Mouse (Mus musculus): ENCODE results near the gene Itpr2. TPM values are rescaled to one million over a fixed set of nuclear protein-coding genes. Genes with fewer than 3 reads are reported as not detected.
A peak's percentile ranks its signal among the peaks of the same experiment; 100 is the strongest.

Gene Itpr2
- total RNA-seq, 1 experiment from 2014 or later = 123 TPM

DNA sequence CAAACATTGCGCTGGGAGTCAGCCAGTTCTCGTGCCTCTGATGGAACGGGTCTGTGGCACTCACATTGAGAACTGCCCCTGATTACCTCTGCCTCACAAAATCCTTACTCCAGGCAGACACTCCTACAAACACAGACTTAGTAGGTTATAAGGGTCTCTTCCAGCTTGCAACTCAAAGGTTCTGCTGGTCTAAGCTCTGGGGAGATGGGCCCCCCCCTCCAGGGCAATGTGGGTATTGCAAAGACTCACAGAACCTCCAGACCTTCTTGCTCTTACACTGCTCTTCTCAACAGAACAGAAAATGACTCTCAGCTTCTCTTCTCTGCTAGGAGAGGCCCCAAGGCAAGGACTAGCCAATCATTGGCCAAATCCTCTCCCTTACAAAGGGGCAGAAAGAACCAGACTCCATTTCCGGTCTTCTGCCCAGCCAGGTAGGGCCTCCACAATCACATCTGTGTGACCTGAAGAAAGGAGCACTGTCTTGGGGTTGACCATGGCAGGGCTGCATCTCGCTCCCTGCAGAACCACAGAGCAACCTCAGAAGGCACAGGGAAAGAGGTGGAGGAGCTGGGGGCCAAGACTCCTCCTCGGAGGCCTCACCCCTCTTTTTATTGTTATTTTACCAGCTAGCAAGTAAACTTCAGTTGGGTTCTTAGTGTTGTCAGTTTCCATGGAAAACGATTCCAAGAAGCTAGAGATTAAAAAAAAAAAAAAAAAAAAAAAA lies 244.9 kb downstream of the Itpr2 start:
- peak; percentile 48; the same call in 1 of the 2 replicates for ATAC-seq (ENCODE audit: extremely low read depth, insufficient number of reproducible peaks, low FRiP score, poor library complexity, severe bottlenecking)

DNA sequence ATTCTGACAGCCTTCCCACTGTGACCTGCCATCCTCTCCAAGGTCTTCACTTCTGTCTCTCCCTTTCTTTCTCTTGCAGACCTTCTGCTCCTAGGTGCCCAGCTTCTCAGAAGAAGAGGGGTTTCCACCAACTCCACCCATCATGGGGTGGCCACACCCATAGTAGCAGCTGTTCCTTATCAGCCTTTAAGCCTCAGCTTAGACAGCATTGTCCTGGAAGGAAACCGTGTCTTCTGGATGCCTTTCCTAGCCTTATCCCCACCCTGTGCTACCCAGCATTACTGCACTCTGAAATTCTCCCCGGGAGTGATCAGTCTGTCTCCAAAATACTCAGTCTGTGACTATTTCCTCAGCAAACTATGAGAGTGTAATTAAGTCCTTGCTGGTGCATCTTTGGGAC lies 245.6 kb downstream of the Itpr2 start:
- ATAC-seq (ENCODE audit: extremely low read depth, insufficient number of reproducible peaks, low FRiP score, poor library complexity, severe bottlenecking) = no peak

DNA sequence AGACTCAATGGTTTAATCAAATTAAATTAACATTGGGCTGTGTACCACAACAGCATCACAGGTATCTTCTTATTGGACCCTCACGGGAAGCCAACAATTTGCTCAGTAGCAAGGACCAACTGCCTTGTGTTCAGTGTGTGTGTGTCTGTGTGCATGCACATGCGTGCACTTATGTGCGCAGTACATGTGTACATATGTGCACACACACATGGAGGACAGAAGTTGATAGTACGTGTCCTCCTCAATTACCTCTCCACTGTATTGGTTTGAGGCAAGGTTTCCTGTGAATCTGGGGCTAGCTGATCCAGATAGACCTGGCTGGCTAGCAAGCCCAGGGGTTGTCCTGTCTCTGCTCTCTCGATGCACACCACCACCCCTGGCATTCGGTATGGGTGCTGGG lies 246.4 kb downstream of the Itpr2 start:
- ATAC-seq (ENCODE audit: extremely low read depth, insufficient number of reproducible peaks, low FRiP score, poor library complexity, severe bottlenecking) = no peak

DNA sequence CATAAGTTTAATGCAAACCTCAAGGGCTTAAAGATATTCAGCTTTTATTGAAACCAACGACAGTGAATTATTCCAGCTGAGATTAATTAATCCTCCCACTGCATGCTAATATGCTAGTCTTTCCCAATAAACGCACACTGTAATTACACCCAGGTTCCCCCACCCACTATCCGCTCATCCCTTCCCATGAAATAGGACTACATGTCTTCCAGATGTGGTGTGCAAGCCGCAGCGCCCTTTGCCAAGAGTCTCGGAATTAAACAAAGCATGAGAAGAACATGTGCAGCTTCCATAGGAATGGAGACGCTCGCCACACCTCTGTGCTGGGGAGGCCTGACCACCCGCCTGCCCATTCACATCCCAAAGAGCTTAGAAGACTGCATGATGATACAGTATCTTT lies 247.1 kb downstream of the Itpr2 start:
- no peak for ATAC-seq (ENCODE audit: extremely low read depth, insufficient number of reproducible peaks, low FRiP score, poor library complexity, severe bottlenecking)

DNA sequence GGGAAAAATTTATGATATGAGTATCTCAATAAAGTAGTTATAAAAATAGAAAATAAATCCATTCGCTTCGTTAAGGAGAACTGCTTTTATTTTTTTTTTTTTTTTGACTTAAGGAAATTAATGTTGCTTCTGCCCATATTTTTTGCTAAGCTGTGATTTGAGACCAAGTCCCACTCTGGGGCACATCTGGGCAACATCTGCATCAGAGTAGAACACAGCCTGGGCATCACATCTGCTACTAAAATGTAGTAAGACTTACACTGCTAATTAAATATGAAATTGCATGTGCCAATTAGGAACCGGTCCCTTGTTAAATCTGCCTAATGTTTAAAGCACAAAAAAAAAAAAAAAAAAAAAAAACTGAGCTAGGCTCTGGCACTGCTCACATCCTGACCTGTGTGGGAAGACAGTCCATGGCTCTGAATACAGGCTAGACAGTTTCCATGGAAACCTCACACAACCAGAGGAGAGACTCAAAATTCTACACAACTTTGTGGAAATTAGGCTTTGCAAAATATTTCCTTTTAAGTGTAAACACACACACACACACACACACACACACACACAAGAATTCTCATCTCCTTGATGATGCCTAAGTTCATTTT lies 247.7 kb downstream of the Itpr2 start:
- no peak for ATAC-seq (ENCODE audit: extremely low read depth, insufficient number of reproducible peaks, low FRiP score, poor library complexity, severe bottlenecking)

DNA sequence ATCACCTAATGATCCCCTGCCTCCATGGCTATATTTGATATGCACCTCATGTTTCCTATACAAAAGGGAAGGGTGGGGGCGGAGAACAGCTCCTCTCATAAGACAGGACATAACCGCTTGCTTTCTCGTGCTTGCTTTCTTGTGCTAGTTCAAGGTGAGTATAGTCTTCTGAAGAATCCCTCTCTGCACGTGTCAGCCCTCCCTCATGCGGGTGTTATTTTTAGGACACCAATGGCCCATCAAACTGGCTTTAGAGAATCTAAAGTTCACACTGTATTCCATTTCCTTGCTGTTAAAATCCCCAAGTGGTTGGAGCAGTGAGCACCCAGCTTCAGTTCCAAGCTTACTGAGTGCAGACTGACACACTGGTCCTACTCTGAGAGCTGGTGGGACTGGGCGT lies 252.9 kb downstream of the Itpr2 start:
- no peak for ATAC-seq (ENCODE audit: extremely low read depth, insufficient number of reproducible peaks, low FRiP score, poor library complexity, severe bottlenecking)

DNA sequence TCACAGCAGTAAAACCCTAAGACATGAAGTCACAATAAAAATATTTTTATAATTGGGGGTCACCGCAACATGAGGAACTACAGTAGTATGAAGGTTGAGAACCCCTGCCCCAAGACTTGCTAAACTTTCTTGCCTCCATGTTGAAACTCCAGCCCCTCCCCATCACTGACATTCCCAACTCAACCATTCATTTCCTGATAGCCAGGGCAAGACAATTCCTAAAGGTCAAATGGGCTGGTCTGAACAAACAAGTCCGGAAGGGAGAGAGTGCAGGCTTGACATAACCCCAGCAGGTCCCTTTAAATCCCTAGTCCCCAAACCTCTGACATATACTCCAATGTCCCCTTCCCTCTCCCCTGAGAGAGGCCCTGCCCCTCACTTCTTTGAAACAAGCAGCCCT lies 253.7 kb downstream of the Itpr2 start:
- no peak for ATAC-seq (ENCODE audit: extremely low read depth, insufficient number of reproducible peaks, low FRiP score, poor library complexity, severe bottlenecking)

DNA sequence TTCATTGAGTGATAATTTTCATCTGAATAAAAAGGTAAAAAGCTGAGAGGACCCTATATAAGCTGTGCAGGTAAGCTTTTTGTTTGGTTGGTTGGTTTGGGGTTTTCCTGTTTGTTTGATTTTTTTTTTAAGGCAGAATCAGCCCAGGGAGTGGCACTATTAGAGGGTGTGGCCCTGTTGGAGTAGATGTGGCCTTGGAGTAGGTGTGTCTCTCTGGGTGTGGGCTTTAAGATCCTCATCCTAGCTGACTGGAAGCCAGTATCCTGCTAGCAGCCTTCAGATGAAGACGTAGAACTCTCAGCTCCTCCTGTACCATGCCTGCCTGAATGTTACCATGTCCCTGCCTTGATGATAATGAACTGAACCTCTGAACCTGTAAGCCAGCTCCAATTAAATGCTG lies 254.1 kb downstream of the Itpr2 start:
- no peak for ATAC-seq (ENCODE audit: extremely low read depth, insufficient number of reproducible peaks, low FRiP score, poor library complexity, severe bottlenecking)

DNA sequence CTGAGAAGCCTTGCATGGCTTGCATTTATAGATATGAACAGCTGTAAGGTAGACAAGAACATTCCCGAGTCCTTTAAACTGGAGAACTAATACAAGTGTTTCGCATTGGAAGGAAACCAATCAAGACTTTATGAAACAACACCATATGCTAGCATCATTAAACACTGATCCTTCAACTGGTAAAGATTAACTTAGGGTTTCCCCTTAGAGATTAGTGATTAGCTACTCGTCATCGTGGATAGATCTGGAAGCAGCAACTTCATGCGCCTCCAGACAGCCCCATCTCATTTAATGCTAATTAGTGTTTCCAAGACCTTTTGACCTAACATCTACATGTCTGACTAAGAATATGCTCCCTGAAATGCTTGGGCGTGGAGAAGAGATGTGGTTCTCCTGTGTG lies 255.7 kb downstream of the Itpr2 start:
- no peak for ATAC-seq (ENCODE audit: extremely low read depth, insufficient number of reproducible peaks, low FRiP score, poor library complexity, severe bottlenecking)

DNA sequence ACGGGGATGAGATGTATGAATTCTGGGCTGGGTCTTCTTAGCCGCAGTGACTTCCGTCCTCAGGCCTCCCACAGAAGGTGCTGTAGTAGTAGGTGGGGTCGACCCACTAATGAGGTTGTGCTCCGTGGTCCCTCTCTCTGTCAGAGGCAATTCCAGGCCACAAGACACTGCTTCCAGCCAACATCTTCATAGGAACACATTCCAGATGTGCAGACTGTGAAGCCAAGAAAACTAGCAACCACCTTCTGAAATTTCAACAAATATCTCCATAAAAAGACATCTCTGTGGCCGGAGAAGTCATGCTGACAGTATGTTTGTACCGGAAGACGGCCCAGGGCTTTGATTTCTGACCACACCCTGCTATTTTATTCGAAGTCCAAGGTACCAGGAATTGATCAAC lies 256.1 kb downstream of the Itpr2 start:
- no peak for ATAC-seq (ENCODE audit: extremely low read depth, insufficient number of reproducible peaks, low FRiP score, poor library complexity, severe bottlenecking)

DNA sequence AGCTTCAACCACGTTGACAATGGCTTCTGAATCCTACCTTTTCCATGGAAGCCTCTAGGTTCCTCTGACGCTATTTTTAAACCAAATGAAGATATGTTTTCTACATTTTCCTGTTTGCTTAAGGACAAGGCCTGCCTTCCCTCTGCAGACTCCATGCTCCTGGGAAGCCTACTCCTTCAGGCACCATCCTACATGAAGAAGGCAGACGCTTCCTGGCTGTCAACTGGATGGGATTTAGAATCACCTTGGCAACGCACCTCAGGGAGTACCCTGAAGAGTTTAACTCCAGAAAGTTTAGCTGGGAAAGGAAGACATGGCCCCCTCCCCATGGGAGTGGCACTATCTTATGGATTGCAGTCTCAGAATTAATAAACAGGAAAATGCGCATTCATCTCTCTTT lies 259.0 kb downstream of the Itpr2 start:
- ATAC-seq (ENCODE audit: extremely low read depth, insufficient number of reproducible peaks, low FRiP score, poor library complexity, severe bottlenecking) = no peak

DNA sequence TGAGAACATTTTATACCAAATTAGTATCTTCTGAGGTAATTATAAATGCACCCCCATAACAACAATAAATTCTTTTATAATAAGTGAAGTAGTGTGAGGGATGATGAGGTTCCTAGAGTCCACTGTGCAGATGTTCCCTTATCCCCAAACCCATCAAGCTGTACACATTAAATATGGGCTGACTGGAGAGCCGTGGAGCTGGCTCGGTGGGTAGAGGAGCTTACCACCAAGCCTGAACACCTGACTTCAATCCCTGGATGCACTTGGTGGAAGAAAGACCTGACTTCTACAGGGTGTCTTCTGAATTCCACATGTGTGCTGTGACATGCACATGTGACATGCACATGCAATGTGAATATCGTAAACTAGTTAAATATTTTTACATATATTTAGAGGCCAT lies 260.7 kb downstream of the Itpr2 start:
- no peak for ATAC-seq (ENCODE audit: extremely low read depth, insufficient number of reproducible peaks, low FRiP score, poor library complexity, severe bottlenecking)

DNA sequence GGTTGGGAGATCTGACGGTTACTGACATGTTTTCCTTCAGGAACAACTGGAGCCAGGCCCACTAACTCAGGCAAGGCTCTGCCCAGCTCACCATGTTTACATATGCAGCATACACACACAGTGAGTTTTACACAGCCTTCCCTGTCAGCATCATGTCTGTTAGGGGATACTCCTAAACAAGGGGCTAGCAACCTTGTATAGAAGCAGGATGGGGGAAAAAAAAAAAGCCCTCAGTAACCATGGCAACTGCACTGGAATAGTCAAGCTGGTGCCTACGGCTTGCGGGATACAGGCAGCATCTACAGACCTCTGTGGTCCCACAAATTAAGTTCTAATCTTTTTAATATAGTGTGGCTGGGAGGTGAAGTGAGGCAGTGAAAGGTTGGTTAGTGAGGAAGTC lies 266.9 kb downstream of the Itpr2 start:
- no peak for ATAC-seq (ENCODE audit: extremely low read depth, insufficient number of reproducible peaks, low FRiP score, poor library complexity, severe bottlenecking)

DNA sequence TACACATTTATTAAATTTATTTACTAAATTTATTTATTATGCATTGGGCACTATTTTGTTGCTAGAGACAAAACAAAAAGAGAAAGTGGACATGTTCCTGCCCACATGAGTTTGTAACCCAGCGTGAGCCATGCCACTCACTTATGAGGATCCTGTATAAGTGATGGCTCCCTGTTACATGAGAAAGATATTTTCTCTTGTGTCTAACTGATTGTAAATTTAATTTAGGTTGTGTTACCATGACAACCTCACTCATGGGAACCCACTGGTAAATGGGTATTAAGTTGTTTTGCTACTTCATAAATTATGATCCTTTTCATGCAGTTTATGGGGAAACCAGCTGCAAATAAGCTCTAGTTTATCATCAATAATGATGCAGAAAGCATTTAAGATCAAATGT lies 267.6 kb downstream of the Itpr2 start:
- ATAC-seq (ENCODE audit: extremely low read depth, insufficient number of reproducible peaks, low FRiP score, poor library complexity, severe bottlenecking) = no peak

DNA sequence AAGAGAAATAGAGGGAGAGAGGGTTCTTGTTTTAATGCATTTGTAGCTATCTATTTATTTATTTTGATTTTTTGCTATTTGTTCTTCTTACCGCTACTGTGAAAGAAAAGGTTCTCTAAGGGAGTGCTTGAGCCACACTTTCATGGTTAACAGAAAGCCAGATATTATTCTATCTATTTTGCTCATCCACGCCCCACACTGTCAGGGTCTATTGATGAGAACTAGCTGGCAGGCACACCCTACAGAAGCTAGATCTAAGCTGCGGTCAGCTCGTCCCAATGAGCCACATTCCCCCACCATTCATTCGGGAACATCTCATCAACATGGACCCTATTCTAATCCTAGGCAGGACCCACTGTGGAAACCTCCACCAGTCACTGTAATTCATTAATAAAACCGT lies 271.1 kb downstream of the Itpr2 start:
- ATAC-seq (ENCODE audit: extremely low read depth, insufficient number of reproducible peaks, low FRiP score, poor library complexity, severe bottlenecking) = no peak

DNA sequence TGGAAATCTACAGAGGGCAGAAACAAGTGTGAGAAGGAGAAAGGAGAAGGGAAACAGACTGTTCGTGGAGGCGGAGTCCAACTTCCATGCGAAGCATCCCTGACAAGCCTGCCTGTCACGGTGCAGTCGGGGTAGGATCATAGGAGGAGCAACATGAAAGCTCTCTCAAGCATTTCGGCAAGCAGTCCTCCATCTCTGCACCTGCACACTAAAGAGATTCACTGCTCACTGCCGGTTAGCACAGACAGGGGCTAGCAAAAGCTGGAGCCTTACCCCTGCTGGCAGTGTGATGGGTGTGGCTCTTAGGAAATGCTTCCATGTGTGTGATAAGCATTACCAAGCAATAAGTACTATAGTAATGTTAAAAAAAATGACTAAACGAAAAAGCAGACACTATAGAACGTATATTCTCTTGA lies 271.6 kb downstream of the Itpr2 start:
- ATAC-seq (ENCODE audit: extremely low read depth, insufficient number of reproducible peaks, low FRiP score, poor library complexity, severe bottlenecking) = no peak

DNA sequence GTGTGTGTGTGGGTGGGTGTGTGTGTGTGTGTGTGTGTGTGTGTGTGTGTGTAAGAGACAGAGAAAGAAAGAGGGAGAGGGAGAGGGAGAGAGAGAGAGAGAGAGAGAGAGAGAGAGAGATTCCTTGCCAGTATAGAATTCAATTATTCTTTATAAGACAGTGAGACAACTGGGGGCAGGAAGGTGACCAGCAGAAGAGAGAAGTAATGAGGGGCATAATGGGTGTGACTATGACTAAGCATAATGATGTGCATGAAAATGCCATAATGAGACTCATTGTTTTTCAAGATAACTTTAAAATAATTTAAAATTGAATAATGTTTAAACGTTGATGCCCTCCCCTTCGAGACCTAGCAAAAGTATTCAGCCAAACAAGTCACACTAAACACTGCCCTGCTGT lies 272.1 kb downstream of the Itpr2 start:
- ATAC-seq (ENCODE audit: extremely low read depth, insufficient number of reproducible peaks, low FRiP score, poor library complexity, severe bottlenecking) = no peak

DNA sequence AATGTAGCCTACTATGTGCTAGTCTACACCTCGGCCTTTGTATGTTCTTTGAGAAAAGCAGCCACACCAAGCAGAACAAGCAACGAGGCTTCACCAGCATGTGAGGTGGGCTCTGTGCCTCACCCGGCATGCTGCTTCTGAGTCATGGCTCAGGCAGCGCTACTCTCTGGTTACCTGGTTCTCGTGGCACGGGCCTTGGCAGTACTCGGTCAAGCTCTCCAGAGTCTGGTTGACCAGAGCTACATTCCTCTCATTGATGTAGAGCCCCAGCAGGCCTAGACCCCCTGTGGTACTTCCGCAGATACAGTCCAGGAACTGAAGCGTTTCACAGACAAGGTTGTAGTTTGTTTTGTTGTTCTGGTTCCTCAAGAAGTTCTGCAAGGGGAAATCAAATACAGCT lies 272.5 kb downstream of the Itpr2 start:
- no peak for ATAC-seq (ENCODE audit: extremely low read depth, insufficient number of reproducible peaks, low FRiP score, poor library complexity, severe bottlenecking)

DNA sequence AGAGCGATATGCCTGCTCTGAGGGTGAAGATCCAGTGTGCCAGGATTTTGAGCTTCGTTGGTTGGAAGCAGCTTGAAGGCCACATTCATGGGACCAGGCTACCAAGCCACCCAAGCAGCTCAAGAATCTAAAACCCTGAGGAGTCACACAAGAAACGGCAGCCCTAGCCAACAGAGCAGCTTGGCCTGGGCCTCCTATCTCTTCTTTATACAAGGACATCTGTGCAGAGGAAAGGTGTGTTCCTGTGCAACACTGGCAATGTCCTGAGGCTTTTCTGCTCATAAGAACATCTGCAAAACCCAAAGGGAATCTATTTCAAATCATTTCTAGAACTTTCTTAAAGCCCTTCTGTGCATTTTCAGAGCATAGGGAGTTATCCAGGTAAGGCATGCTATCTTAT lies 274.0 kb downstream of the Itpr2 start:
- no peak for ATAC-seq (ENCODE audit: extremely low read depth, insufficient number of reproducible peaks, low FRiP score, poor library complexity, severe bottlenecking)

DNA sequence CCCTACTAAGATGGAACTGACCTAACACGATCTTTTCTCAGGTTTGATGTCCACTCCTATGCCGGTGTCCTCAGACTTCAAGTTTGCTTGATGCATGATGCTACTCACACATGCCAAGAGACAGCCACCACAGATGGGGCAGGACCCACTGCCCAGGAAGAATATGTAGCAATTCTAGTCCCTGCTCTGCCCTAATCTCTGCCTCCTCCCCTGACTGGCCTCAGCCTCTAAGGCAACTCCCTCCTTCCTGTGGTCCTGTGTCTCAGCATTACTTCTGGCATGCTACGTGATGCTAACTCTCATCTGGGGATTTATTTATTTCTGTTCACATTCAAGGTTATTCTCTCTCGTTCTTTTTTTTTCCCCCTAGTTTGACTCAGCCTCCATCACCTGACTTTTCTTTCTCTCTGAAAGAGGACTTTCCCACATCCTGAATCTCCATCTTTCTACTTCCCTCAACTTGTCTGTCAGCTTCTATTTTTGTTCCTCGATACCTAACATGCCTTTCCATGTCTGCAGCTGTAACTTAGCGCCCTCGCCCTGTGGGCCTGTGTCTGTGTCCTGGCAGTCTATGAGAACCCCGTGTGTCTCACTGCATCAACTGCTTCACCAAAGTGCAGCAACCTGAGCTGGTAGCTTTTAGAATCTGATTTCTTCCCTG lies 279.5 kb downstream of the Itpr2 start:
- ATAC-seq (ENCODE audit: extremely low read depth, insufficient number of reproducible peaks, low FRiP score, poor library complexity, severe bottlenecking) = no peak

Measured in neutrophil, adult 5-6 weeks (primary cell).